Mouse (Mus musculus): ENCODE measurements around the gene Olfr229. TPM values are rescaled to one million over a fixed set of nuclear protein-coding genes. Genes with fewer than 3 reads are reported as not detected.
"Not testable (repeated sequence)": the region's sequence is repeated elsewhere in the genome, so short reads cannot be mapped to it uniquely, and the experiment has no call there.

Gene Olfr229
- not detected for total RNA-seq (2021)
- long read RNA-seq, experiment 1: 0 reads
- long read RNA-seq, experiment 2: 0 reads

GRCm38 (mm10) chr9:39907036-39907435 lies at the start of gene Olfr229:
Gene Olfr229, plus strand, starts transcription at chr9:39907336.
- DNase-seq (ENCODE audit: low spot score in 2 of 2): no peak

- DNase-seq (ENCODE audit: low spot score in 2 of 2): no peak
Observed at GRCm38 (mm10) chr9:39866122-39866521, 41.0 kb upstream of the Olfr229 start, which contains the start of gene Olfr972. Gene Olfr972, plus strand, starts transcription at chr9:39866422.

GRCm38 (mm10) chr9:39871986-39872385 lies 35.1 kb upstream of the Olfr229 start:
- not testable (repeated sequence) for DNase-seq (ENCODE audit: low spot score in 2 of 2)

GRCm38 (mm10) chr9:39877541-39878396 lies 29.4 kb upstream of the Olfr229 start:
- DNase-seq (ENCODE audit: low spot score in 2 of 2): not testable (repeated sequence)

GRCm38 (mm10) chr9:39905106-39905505 lies 2.0 kb upstream of the Olfr229 start:
- no peak for DNase-seq (ENCODE audit: low spot score in 2 of 2)

- no peak for DNase-seq (ENCODE audit: low spot score in 2 of 2)
Observed at GRCm38 (mm10) chr9:39909939-39910338, 2.8 kb downstream of the Olfr229 start.

- DNase-seq (ENCODE audit: low spot score in 2 of 2): not testable (repeated sequence)
Observed at GRCm38 (mm10) chr9:39927975-39928836, 21.1 kb downstream of the Olfr229 start.

- DNase-seq (ENCODE audit: low spot score in 2 of 2): not testable (repeated sequence)
Observed at GRCm38 (mm10) chr9:39928837-39929236, 21.7 kb downstream of the Olfr229 start.

- DNase-seq (ENCODE audit: low spot score in 2 of 2): no peak
Observed at GRCm38 (mm10) chr9:39937201-39937600, 30.1 kb downstream of the Olfr229 start, which contains the start of gene Olfr974. Gene Olfr974, plus strand, starts transcription at chr9:39937501.

GRCm38 (mm10) chr9:39951946-39952345 lies 44.8 kb downstream of the Olfr229 start, which contains the start of gene Olfr975:
Gene Olfr975, minus strand, starts transcription at chr9:39952046.
- no peak for DNase-seq (ENCODE audit: low spot score in 2 of 2)

GRCm38 (mm10) chr9:39961033-39961432 lies 53.9 kb downstream of the Olfr229 start, which contains the start of gene Olfr976:
Gene Olfr976, minus strand, starts transcription at chr9:39961133.
- DNase-seq (ENCODE audit: low spot score in 2 of 2): not testable (repeated sequence)

Other genes starting within 250 kb of the Olfr229 start
- not detected for gene Olfr963, start 240.1 kb upstream of the Olfr229 start, total RNA-seq (2021)
- gene Olfr149, start 200.2 kb upstream of the Olfr229 start, total RNA-seq (2021): not detected
- not detected for gene Olfr965, start 196.0 kb upstream of the Olfr229 start, total RNA-seq (2021)
- not detected for gene Olfr150, start 176.4 kb upstream of the Olfr229 start, total RNA-seq (2021)
- gene Olfr967, start 161.1 kb upstream of the Olfr229 start, total RNA-seq (2021): not detected
- gene Olfr968, start 124.1 kb upstream of the Olfr229 start, total RNA-seq (2021): not detected
- not detected for gene Olfr969, start 116.4 kb upstream of the Olfr229 start, total RNA-seq (2021)
- not detected for gene Olfr970, start 98.5 kb upstream of the Olfr229 start, total RNA-seq (2021)
- gene Olfr971, start 70.5 kb upstream of the Olfr229 start, total RNA-seq (2021): not detected
- not detected for gene Olfr972, start 40.9 kb upstream of the Olfr229 start, total RNA-seq (2021)
- not detected for gene Olfr974, start 30.2 kb downstream of the Olfr229 start, total RNA-seq (2021)
- not detected for gene Olfr975, start 44.7 kb downstream of the Olfr229 start, total RNA-seq (2021)
- gene Olfr976, start 53.8 kb downstream of the Olfr229 start, total RNA-seq (2021): not detected
- not detected for gene Olfr978, start 84.8 kb downstream of the Olfr229 start, total RNA-seq (2021)
- gene Olfr979, start 96.1 kb downstream of the Olfr229 start, total RNA-seq (2021): not detected
- gene Olfr980, start 102.2 kb downstream of the Olfr229 start, total RNA-seq (2021): not detected
- not detected for gene Olfr981, start 114.1 kb downstream of the Olfr229 start, total RNA-seq (2021)
- gene Olfr982, start 166.5 kb downstream of the Olfr229 start, total RNA-seq (2021): not detected
- gene Olfr983, start 186.3 kb downstream of the Olfr229 start, total RNA-seq (2021): not detected
- not detected for gene Olfr984, start 206.9 kb downstream of the Olfr229 start, total RNA-seq (2021)
- not detected for gene Olfr985, start 222.8 kb downstream of the Olfr229 start, total RNA-seq (2021)
- not detected for gene Tmem225, start 240.8 kb downstream of the Olfr229 start, total RNA-seq (2021)